Mouse (Mus musculus) heart, adult 2 months (tissue): ENCODE results near the gene Yap1.

Experiments used
- CTCF ChIP-seq: fragments of 200-600 bp; IDR thresholded peaks from 2 replicates; pipeline ENCODE4 v1.8.1; 2022; ENCODE audit warnings: antibody characterized with exemption, mild to moderate bottlenecking, moderate library complexity
- POLR2A ChIP-seq: fragments of 200-500 bp; IDR thresholded peaks from 2 replicates; pipeline ENCODE4 v1.6.1; 2011; ENCODE audit warnings: mild to moderate bottlenecking, low read depth, low read length, control low read depth; ENCODE audit not compliant: insufficient read depth

GRCm38 (mm10) chr9:7977587-7977986 lies 26.8 kb downstream of the Yap1 start:
- TF ChIP-seq POLR2A (no peak), CTCF (no peak)
